Mouse (Mus musculus) heart, postnatal 0 days (tissue): ENCODE data around the gene Pip5k1b. TPM values are rescaled to one million over a fixed set of nuclear protein-coding genes. Genes with fewer than 3 reads are reported as not detected.

Experiments used
- ATAC-seq: fragments of 200-750 bp; cut with Nextera tagmentation; 2 replicates; pipeline ENCODE4 v1.8.0; 2017; ENCODE audit warnings: low read depth, moderate number of reproducible peaks, moderate library complexity; ENCODE audit not compliant: insufficient read depth
- DNase-seq: peaks from one replicate; pipeline ENCODE4 v3.0.0-alpha.2; 2016; ENCODE audit warnings: low spot score
- H3K27ac ChIP-seq: fragments of 300-500 bp; sonication (generic); 2 replicates; pipeline ENCODE4 v1.5.1; 2014; ENCODE audit warnings: low read depth, mild to moderate bottlenecking
- H3K27me3 ChIP-seq: fragments of 300-500 bp; sonication (generic); 2 replicates; pipeline ENCODE4 v1.6.1; 2014; ENCODE audit warnings: low read length, mixed read lengths; ENCODE audit not compliant: control insufficient read depth, insufficient read depth
- H3K36me3 ChIP-seq: fragments of 300-500 bp; sonication (generic); replicated peaks from 2 replicates; pipeline ENCODE4 v1.6.1; 2014; ENCODE audit warnings: low read length, mixed read lengths; ENCODE audit not compliant: control insufficient read depth, insufficient read depth
- H3K4me1 ChIP-seq: fragments of 300-500 bp; sonication (generic); 2 replicates; pipeline ENCODE4 v1.6.1; 2014; ENCODE audit warnings: antibody characterized with exemption; ENCODE audit not compliant: control insufficient read depth, insufficient read depth
- H3K4me2 ChIP-seq: fragments of 300-500 bp; sonication (generic); 2 replicates; pipeline ENCODE4 v1.6.1; 2014; ENCODE audit warnings: low read depth, mild to moderate bottlenecking, low read length, moderate library complexity
- H3K4me3 ChIP-seq: fragments of 300-500 bp; sonication (generic); 2 replicates; pipeline ENCODE4 v1.5.1; 2014; ENCODE audit warnings: low read depth, low read length
- H3K9ac ChIP-seq: fragments of 300-500 bp; sonication (generic); replicated peaks from 2 replicates; pipeline ENCODE4 v1.6.1; 2014; ENCODE audit warnings: low read depth, low read length, mixed read lengths
- H3K9me3 ChIP-seq: fragments of 300-500 bp; sonication (generic); replicated peaks from 2 replicates; pipeline ENCODE4 v1.6.1; 2016; ENCODE audit warnings: low read length; ENCODE audit not compliant: control insufficient read depth
- CTCF ChIP-seq: IDR thresholded peaks from 2 replicates; pipeline ENCODE4 v1.5.1; 2016; ENCODE audit warnings: antibody characterized with exemption, control low read depth, low read depth
- EP300 ChIP-seq: IDR thresholded peaks from 2 replicates; pipeline ENCODE4 v1.6.1; 2016; ENCODE audit warnings: antibody characterized with exemption, low read depth
- WGBS: fragments of 180-500 bp; shearing (Covaris S2); extraction: QIAGEN DNeasy Blood & Tissue Kit; methylation state at CpG from one replicate; pipeline ENCODE4 v1.1.7; 2014; 5-methylcytosine and 5-hydroxymethylcytosine counted together
- polyA plus RNA-seq: library from polyadenylated mRNA; unstranded; fragments of >200 nt; fragmentation: Nextera tagmentation; extraction: Ambion mirVana; gene quantifications from 2 replicates; pipeline ENCODE4 v1.2.1, GENCODE M21; 2015
- total RNA-seq: library from RNA; depleted of rRNA; stranded (reverse); fragments of >200 nt; gene quantifications from 2 replicates; pipeline ENCODE4 v1.2.3, GENCODE M21; 2014; ENCODE audit warnings: low replicate concordance

Pip5k1b gene
- total and polyA plus RNA-seq, 2 experiments from 2014 or later = 14.0 to 19.2 TPM

DNA sequence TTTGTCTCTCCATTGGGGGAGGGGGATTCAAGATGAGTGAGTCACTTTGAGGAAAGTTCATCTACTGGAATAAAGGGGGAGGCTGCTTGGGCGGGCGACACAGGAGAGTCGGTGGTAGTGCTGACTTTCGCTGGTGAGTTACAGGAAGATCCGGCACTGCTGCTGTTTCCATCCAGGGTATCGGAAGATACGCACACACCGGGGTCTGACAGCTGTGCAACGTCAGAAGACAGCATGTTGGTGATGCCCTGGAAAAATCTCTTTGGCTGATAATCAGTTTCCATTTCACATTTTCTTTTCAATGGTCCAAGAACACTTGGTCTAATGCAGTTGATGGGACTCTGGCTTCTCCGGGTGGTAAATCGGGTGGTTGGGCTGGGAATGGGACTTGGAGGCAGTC lies 79.2 kb downstream of the Pip5k1b start:
- ATAC-seq (peak; percentile 4; the same call in 1 of the 2 replicates), DNase-seq (peak; percentile 37)
- WGBS = 1% methylated on average over 11 of the region's 11 CpGs
- peak overlapping the region; percentile 92 for H3K4me3 ChIP-seq
- H3K4me2 ChIP-seq = peak overlapping the region; percentile 96
- H3K36me3 ChIP-seq = no peaks in the 10 kb centered on the region
- peak overlapping the region; percentile 96 for H3K27ac ChIP-seq
- peaks cover 16% of the 10 kb centered on the region for H3K4me1 ChIP-seq
- TF ChIP-seq EP300 (no peak), CTCF (no peak)
- H3K9me3 ChIP-seq = no peaks in the 10 kb centered on the region
- peak overlapping the region; percentile 92 for H3K9ac ChIP-seq
- H3K27me3 ChIP-seq = no peaks in the 10 kb centered on the region

DNA sequence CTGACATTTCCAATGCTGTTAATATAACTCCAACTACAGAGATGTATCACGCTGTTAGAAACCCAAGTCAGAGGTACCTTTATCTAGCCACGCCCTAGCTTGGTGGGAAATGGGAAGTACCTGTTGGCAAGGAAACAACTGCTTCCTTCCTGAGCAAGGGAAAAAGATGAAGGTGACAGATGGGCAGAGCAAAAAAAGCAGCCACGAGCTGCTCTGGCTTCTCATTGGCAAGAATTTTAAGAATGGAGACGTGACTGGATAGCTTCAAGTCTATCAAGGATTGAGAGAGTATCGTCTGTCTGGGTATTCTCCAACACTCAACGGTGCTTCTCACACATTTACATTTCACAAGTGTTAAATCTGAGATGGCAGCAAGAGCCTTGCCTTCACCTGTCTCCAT lies 80.4 kb downstream of the Pip5k1b start:
- no peak for TF ChIP-seq CTCF
- no peak for TF ChIP-seq EP300
- Histone ChIP-seq H3K36me3 (no peaks in the 10 kb centered on the region), H3K9me3 (no peaks in the 10 kb centered on the region), H3K4me3 (peak overlapping the region; percentile 18; the same call in 1 of the 2 replicates), H3K4me2 (peak overlapping the region; percentile 96), H3K4me1 (peaks cover 16% of the 10 kb centered on the region), H3K27me3 (no peaks in the 10 kb centered on the region), H3K9ac (peak overlapping the region; percentile 20; the same call in 1 of the 2 replicates), H3K27ac (no peak overlapping the region)
- ATAC-seq (no peak), DNase-seq (no peak)
- WGBS = 42% methylated on average over 6 of the region's 6 CpGs

DNA sequence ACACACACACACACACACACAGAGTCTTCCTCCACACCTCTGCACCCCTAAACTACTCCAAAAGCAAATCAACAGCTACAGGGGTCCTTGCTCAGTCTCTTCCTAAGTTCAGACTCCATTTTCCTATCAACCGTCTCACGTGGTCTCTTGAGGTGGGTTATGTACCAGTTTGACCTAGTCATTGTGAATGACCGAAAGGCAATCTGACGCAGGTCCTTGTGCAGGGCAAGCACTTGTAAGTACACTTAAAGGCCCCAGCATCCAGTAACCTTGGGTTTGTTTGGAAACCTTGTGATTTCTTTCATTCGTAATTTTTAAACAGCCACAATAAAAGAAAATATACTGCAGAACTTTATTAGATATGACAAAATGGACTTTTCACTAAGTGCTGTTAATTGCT lies 83.2 kb downstream of the Pip5k1b start:
- peaks cover 22% of the 10 kb centered on the region for H3K4me1 ChIP-seq
- no peaks in the 10 kb centered on the region for H3K9me3 ChIP-seq
- WGBS = 87% methylated on average over 5 of the region's 5 CpGs
- TF ChIP-seq EP300 (no peak), CTCF (no peak)
- no peaks in the 10 kb centered on the region for H3K36me3 ChIP-seq
- H3K27ac ChIP-seq = no peak overlapping the region
- H3K27me3 ChIP-seq = no peaks in the 10 kb centered on the region
- H3K4me2 ChIP-seq = no peak overlapping the region
- H3K4me3 ChIP-seq = no peak overlapping the region
- H3K9ac ChIP-seq = no peak overlapping the region
- ATAC-seq (no peak), DNase-seq (no peak)

DNA sequence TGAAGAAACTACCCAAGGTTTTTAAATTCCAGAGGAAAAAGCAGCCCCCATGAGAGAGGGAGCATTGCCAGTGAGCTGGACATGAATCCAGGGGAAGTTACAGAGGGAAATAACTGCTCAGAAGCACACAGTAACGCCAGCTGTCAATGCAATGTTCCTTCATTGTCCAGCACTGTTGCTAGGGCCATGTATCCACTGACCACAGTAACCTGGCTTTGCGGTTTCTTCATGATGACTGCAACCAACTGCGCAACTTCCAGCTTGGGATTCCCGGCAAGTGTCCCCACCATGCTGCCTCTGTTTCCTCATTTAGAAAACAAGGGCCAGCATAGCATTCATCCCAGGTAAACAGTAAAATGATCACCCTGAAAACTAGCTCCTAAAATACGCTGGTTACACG lies 84.1 kb downstream of the Pip5k1b start:
- ATAC-seq (no peak), DNase-seq (no peak)
- Histone ChIP-seq H3K4me2 (no peak overlapping the region), H3K9ac (no peak overlapping the region), H3K27ac (no peak overlapping the region), H3K4me1 (peaks cover 23% of the 10 kb centered on the region), H3K4me3 (no peak overlapping the region), H3K9me3 (no peaks in the 10 kb centered on the region), H3K27me3 (no peaks in the 10 kb centered on the region), H3K36me3 (no peaks in the 10 kb centered on the region)
- no peak for TF ChIP-seq EP300
- TF ChIP-seq CTCF = no peak
- WGBS = 84% methylated on average over 6 of the region's 6 CpGs

DNA sequence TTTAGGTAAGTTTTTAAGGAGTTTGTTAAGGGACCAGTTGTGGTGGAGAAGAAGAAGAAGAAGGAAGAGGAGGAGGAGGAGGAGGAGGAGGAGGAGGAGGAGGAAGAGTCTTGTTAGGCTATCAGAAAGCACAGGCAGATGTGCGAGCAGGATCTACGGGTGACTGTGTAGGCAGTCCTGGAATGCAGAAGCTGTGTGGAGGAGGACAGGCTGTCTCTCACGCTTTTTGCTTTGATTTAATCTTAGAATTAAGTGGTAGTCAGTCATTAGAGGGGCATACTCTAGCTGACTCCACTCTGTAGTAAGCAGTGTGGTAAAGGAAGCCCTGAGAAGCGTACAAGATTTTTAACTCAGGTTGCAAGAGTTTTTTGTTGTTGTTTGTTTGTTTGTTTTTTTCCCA lies 86.5 kb downstream of the Pip5k1b start:
- Histone ChIP-seq H3K4me1 (peaks cover 15% of the 10 kb centered on the region), H3K9me3 (no peaks in the 10 kb centered on the region), H3K36me3 (no peaks in the 10 kb centered on the region), H3K4me2 (peak overlapping the region; percentile 32), H3K27me3 (no peaks in the 10 kb centered on the region), H3K27ac (peak overlapping the region; percentile 56), H3K4me3 (no peak overlapping the region), H3K9ac (0 out of 2 replicates have a peak overlapping the region, but pooled peaks have one; percentile 38)
- ATAC-seq (no peak), DNase-seq (no peak)
- TF ChIP-seq CTCF (no peak), EP300 (no peak)
- 30% methylated on average over 4 of the region's 4 CpGs for WGBS

DNA sequence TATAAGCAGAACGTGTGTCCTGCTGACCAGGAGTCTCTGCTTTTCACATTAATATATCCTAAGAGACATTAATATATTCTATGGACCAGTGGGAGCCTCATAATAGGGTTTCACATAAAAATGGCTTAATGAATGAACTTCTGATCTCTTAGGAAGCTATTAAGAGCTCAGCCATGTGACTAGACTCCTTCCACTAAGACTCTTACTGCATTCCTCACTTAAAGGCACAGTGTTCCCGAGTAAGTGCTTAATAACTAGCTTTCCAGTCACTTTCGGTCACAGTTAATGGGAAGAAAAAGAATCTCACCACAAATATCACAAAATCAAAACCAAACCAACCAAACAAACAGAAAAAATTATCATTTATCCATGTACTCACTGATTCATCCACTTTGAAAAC lies 87.1 kb downstream of the Pip5k1b start:
- Histone ChIP-seq H3K27ac (peak overlapping the region; percentile 56; the same call in 1 of the 2 replicates), H3K4me2 (peak overlapping the region; percentile 32)

More for the DNA sequence above, 87.1 kb downstream of the Pip5k1b start:
- 0 out of 2 replicates have a peak, but pooled peaks have one; percentile 47 for ATAC-seq
- no peak for TF ChIP-seq CTCF
- no peak for TF ChIP-seq EP300
- peaks cover 15% of the 10 kb centered on the region for H3K4me1 ChIP-seq
- H3K9me3 ChIP-seq = 0 out of 2 replicates have a peak, but pooled peaks cover 4% of the 10 kb centered on the region
- H3K4me3 ChIP-seq = no peak overlapping the region
- no peaks in the 10 kb centered on the region for H3K36me3 ChIP-seq
- WGBS = 52% methylated on average over 3 of the region's 3 CpGs
- DNase-seq = peak; percentile 65
- no peaks in the 10 kb centered on the region for H3K27me3 ChIP-seq
- H3K9ac ChIP-seq = 0 out of 2 replicates have a peak overlapping the region, but pooled peaks have one; percentile 38
